8 mouse cellular contexts compared by ENCODE assay signal in genomic region chr2:21908813-21909480, GRCm38 (mm10).
A peak's percentile ranks its signal among the peaks of the same experiment; 100 is the strongest.
DNase-seq lines count a peak whose midpoint lies in the region; ATAC-seq and TF ChIP-seq lines count a peak whose summit lies in the region.

No protein-coding gene starts in this region.

- peak; percentile 25 for DNase-seq in cerebellum, adult 11-12 months
- no peak for DNase-seq in cerebellum, adult 9-10 months
- no peak for DNase-seq in limb, embryonic 10.5 days (ENCODE audit: low spot score)
- DNase-seq in heart, adult 2 months, result peak; percentile 20 to 40
- DNase-seq in thymus, adult 18-20 months, result no peak
- DNase-seq in frontal cortex, postnatal 25 days (ENCODE audit: low spot score in 2 of 2), result no peak

- H3K9ac ChIP-seq in limb, embryonic 12.5 days (replicated peaks), result no peak overlapping the region
- H3K9ac ChIP-seq in heart, adult 2 months (ENCODE audit: low read depth, low read length), result no peak overlapping the region
- H3K9ac ChIP-seq in limb, embryonic 15.5 days, result no peak overlapping the region

- H3K36me3 ChIP-seq in limb, embryonic 12.5 days, result no peaks in the 10 kb centered on the region
- H3K36me3 ChIP-seq in limb, embryonic 10.5 days, result no peaks in the 10 kb centered on the region
- H3K36me3 ChIP-seq in heart, adult 2 months (ENCODE audit: control insufficient read depth, insufficient read depth, low read length), result no peaks in the 10 kb centered on the region
- no peaks in the 10 kb centered on the region for H3K36me3 ChIP-seq in limb, embryonic 15.5 days

- no peak for ATAC-seq in limb, embryonic 12.5 days (ENCODE audit: insufficient number of reproducible peaks, insufficient read depth, low FRiP score, low TSS enrichment, low read depth)
- ATAC-seq in limb, embryonic 15.5 days (ENCODE audit: insufficient number of reproducible peaks, low FRiP score, low TSS enrichment, low read depth), result no peak

- TF ChIP-seq POLR2A in heart, adult 2 months (IDR thresholded peaks at IDR 0.05; ENCODE audit: insufficient read depth, low read depth, low read length), result no peak

- no peaks in the 10 kb centered on the region for H3K9me3 ChIP-seq in limb, embryonic 12.5 days
- H3K9me3 ChIP-seq in limb, embryonic 10.5 days (replicated peaks), result no peaks in the 10 kb centered on the region
- no peaks in the 10 kb centered on the region for H3K9me3 ChIP-seq in limb, embryonic 15.5 days

- intact Hi-C loops in heart, adult 2 months (cut with DNase I), result loop anchor here (5.0 kb wide), 1 partner anchor 627 kb away; no protein-coding TSS in a partner anchor

- 77% methylated on average over 7 of the region's 7 CpGs for WGBS in limb, embryonic 12.5 days
- WGBS in limb, embryonic 10.5 days, result 80% methylated on average over 7 of the region's 7 CpGs
- 35% methylated on average over 7 of the region's 7 CpGs for WGBS in heart, adult 2 months
- 66% methylated on average over 7 of the region's 7 CpGs for WGBS in limb, embryonic 15.5 days

- no peak for TF ChIP-seq CTCF in heart, adult 2 months (IDR thresholded peaks at IDR 0.05)

- H3K79me2 ChIP-seq in heart, adult 2 months (replicated peaks; ENCODE audit: control insufficient read depth, insufficient read depth, low read length), result no peaks in the 10 kb centered on the region

- H3K4me3 ChIP-seq in limb, embryonic 12.5 days (replicated peaks), result no peak overlapping the region
- no peak overlapping the region for H3K4me3 ChIP-seq in limb, embryonic 10.5 days
- peak overlapping the region; percentile 41; the same call in 1 of the 2 replicates for H3K4me3 ChIP-seq in heart, adult 2 months
- peak overlapping the region; percentile 29; the same call in 1 of the 2 replicates for H3K4me3 ChIP-seq in limb, embryonic 15.5 days

- H3K4me2 ChIP-seq in limb, embryonic 12.5 days, result peak overlapping the region; percentile 42; the same call in 1 of the 2 replicates
- no peak overlapping the region; the same call in 1 of the 2 replicates for H3K4me2 ChIP-seq in limb, embryonic 15.5 days

- TF ChIP-seq EP300 in heart, adult 2 months (IDR thresholded peaks at IDR 0.05; ENCODE audit: insufficient read depth, low read depth, low read length), result no peak

- H3K27me3 ChIP-seq in limb, embryonic 12.5 days, result no peaks in the 10 kb centered on the region
- H3K27me3 ChIP-seq in limb, embryonic 10.5 days (ENCODE audit: low read depth, poor library complexity, severe bottlenecking), result no peaks in the 10 kb centered on the region
- no peaks in the 10 kb centered on the region for H3K27me3 ChIP-seq in heart, adult 2 months (ENCODE audit: control insufficient read depth, insufficient read depth, low read length)
- no peaks in the 10 kb centered on the region for H3K27me3 ChIP-seq in limb, embryonic 15.5 days

- H3K4me1 ChIP-seq in limb, embryonic 12.5 days (replicated peaks), result no peaks in the 10 kb centered on the region
- no peaks in the 10 kb centered on the region for H3K4me1 ChIP-seq in limb, embryonic 10.5 days
- H3K4me1 ChIP-seq in heart, adult 2 months (ENCODE audit: control insufficient read depth, insufficient read depth, low read length), result no peaks in the 10 kb centered on the region
- H3K4me1 ChIP-seq in limb, embryonic 15.5 days, result no peaks in the 10 kb centered on the region

- no peak overlapping the region for H3K27ac ChIP-seq in limb, embryonic 12.5 days
- no peak overlapping the region for H3K27ac ChIP-seq in limb, embryonic 10.5 days
- H3K27ac ChIP-seq in heart, adult 2 months, result peak overlapping the region; percentile 55
- no peak overlapping the region for H3K27ac ChIP-seq in limb, embryonic 15.5 days

Comparison
In these comparisons a context has a peak if more than half of its experiments do, and no peak if none do; other contexts are left out.
1. DNase-seq: peak in cerebellum, adult 11-12 months (single experiment) and heart, adult 2 months (2 of 2); none in cerebellum, adult 9-10 months (single experiment), limb, embryonic 10.5 days (single experiment), thymus, adult 18-20 months (0 of 2) and frontal cortex, postnatal 25 days (0 of 2).
2. H3K4me3 ChIP-seq: peak in heart, adult 2 months (single experiment) and limb, embryonic 15.5 days (single experiment); none in limb, embryonic 12.5 days (single experiment) and limb, embryonic 10.5 days (single experiment).